Mouse (Mus musculus) left cerebral cortex, postnatal 25 days (tissue): ENCODE results near the gene Pigc. TPM values are rescaled to one million over a fixed set of nuclear protein-coding genes. Genes with fewer than 3 reads are reported as not detected.
A peak's percentile ranks its signal among the peaks of the same experiment; 100 is the strongest.

Experiments used
- DNase-seq, 2 experiments: peaks; one replicate each; pipeline ENCODE4 v3.0.0; 2022; ENCODE audit warnings: low spot score in 2 of 2, mixed read lengths in 1 of 2
- intact Hi-C: fragments of 180-260 bp; cut with DNase I; formaldehyde crosslinking; loops from one replicate; pipeline ENCODE4 v1.15.1; 2025
- total RNA-seq, 2 experiments: library from RNA; stranded (reverse); gene quantifications; 2 replicates each; pipeline ENCODE4 v1.2.3; 2021

Pigc gene
- total RNA-seq, 2 experiments from 2014 or later = 15.4 to 16.6 TPM

DNA sequence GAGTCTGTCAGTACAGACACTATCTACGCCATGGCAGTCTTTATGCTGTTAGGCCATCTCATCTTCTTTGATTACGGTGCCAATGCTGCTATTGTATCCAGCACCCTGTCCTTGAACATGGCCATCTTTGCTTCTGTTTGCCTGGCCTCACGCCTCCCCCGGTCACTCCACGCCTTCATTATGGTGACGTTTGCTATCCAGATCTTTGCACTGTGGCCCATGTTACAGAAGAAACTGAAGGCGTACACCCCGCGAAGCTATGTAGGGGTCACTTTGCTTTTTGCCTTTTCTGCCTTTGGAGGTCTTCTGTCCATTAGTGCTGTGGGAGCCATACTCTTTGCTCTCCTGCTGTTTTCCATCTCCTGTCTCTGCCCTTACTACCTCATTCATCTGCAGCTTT is 1.9 kb downstream of the Pigc start:
- DNase-seq = no peak
- intact Hi-C loops = loop anchor here (10.0 kb wide), 1 partner anchor 564 kb away; no protein-coding TSS in a partner anchor

DNA sequence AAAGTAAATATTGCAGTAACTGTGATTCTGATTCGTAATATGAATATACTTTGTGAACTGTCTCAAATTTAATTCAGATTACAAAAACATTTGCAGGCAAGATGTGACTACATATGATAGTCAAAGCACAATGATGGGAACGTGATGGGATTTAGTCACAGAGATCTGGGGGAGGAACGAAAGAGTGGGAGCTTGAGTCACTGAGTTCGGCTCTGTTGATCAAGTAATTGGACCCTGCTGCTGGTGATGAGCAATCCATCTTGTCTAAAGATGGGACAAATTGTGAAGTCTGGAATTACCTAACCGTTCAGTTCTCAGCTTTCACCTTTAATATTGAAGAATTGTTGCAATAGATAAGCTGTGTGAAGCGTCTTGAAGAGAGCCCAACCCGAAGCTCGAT is 3.2 kb downstream of the Pigc start:
- peak in 1 of 2 experiments; percentile 23 for DNase-seq
- intact Hi-C loops = loop anchor here (10.0 kb wide), 1 partner anchor 563 kb away; no protein-coding TSS in a partner anchor

DNA sequence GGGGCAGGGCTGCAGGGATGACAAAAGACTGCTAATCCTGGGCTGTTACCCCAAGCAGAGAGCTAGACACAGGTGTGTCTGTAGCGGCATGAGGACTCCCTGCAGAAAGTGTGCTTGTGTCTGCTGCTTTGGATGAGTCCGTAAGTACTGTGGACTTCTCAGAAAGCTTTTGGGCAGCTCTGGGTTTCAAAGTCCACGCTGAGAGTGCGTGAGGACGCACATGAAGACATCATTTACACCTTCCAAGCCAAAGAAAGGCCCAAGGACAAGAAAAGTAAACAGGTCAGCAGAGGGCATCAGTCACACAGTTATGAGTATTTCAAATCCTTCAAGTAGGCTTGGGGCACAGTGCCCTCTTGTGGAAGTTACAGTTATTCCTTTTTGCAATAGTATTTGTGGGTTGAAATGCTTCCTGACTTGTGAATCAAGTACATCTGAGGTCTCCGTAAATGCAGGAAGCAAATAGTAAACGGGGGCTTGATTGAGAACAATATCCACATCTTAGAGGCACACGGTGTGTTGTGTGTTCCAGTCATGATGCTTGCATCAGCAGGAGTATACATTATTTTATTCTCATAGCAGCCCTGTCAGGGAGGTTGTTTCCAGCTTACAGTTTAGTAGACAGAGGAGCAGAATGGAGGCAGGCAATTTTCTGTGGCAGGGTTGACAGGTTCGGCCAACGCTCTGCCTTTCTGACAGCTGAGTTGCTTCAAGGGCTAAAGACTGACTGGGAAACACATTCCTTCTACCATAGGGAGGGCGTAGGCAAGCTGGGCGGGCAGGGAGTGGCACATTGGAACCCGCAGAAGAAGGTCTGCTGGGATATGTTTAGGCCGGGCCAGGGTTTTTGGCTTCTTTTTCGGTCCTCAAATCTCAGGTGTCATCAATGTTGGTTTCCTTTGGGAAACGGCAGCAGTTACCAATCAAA is 7.5 kb downstream of the Pigc start:
- intact Hi-C loops = loop anchor here (2.0 to 10.0 kb wide), 2 partner anchors 336 to 558 kb away; no protein-coding TSS in a partner anchor

GRCm38 (mm10) chr1:161977331-161977730 is 8.3 kb downstream of the Pigc start:
- intact Hi-C loops = loop anchor here (2.0 to 10.0 kb wide), 2 partner anchors 335 to 557 kb away; no protein-coding TSS in a partner anchor
- no peak for DNase-seq

More for the DNA sequence above, 7.5 kb downstream of the Pigc start:
- DNase-seq = peak; percentile 81 to 88

DNA sequence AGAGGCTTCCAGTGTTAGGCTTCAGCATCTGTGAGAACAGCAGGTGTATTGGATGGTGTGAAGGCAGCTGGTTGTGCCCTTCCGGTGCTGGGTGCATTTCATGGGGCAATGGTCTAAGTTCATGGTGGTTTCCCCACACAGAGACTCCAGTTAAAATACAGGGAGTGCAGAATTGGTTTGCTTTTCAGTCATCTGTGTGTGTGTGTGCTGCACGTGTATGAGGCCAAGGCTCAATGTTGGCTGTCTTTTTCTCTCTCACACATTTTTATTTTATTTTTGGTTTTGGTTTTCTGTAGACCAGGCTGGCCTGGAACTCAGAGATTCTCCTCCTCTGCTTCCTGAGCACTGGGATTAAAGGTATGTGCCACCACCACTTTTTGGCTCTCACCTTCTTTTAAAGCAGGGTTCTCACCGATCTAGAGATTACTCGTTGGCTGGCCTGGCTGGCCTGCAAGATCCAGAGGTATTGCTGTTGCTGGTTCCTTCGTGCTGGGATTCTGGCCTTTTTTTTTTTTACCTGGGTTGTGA is 9.3 kb downstream of the Pigc start:
- intact Hi-C loops = loop anchor here (10.0 kb wide), 1 partner anchor 557 kb away; no protein-coding TSS in a partner anchor
- DNase-seq = no peak

DNA sequence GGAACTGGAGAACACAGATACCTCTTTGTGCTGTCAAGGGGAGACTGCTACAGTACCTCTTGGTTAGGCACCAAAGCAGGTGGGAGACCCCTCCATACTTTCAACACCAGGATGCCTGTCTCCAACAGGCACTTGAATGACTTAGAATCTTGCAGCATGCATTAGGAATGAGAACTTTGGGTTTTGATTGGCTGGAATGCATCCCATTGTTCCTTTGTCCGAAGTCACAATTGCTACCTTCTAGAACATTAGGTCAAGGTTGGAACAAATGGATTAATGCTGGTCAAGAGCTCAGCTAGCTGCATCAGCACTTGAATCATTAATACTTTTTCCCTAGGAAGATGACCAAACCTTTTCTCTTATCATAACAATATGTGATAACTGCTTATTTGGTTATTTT is 10.6 kb downstream of the Pigc start, which contains the start of gene 4930558K02Rik:
Gene 4930558K02Rik, minus strand, starts transcription at position 101 of the 400 bp plus-strand sequence.
- DNase-seq = no peak

GRCm38 (mm10) chr1:161980046-161980445 is 11.1 kb downstream of the Pigc start:
- intact Hi-C loops = no loop called here
- DNase-seq = no peak

More for the DNA sequence above, 10.6 kb downstream of the Pigc start, which contains the start of gene 4930558K02Rik:
- intact Hi-C loops = loop anchor here (10.0 kb wide), 1 partner anchor 555 kb away; no protein-coding TSS in a partner anchor

GRCm38 (mm10) chr1:161980626-161981298 is 11.8 kb downstream of the Pigc start:
- DNase-seq = no peak
- intact Hi-C loops = no loop called here

- no peak for DNase-seq
- intact Hi-C loops = no loop called here
These were observed 14.5 kb downstream of the Pigc start for GRCm38 (mm10) chr1:161983451-161983850.

- intact Hi-C loops = no loop called here
These were observed 15.1 kb downstream of the Pigc start for GRCm38 (mm10) chr1:161983979-161984566.

DNA sequence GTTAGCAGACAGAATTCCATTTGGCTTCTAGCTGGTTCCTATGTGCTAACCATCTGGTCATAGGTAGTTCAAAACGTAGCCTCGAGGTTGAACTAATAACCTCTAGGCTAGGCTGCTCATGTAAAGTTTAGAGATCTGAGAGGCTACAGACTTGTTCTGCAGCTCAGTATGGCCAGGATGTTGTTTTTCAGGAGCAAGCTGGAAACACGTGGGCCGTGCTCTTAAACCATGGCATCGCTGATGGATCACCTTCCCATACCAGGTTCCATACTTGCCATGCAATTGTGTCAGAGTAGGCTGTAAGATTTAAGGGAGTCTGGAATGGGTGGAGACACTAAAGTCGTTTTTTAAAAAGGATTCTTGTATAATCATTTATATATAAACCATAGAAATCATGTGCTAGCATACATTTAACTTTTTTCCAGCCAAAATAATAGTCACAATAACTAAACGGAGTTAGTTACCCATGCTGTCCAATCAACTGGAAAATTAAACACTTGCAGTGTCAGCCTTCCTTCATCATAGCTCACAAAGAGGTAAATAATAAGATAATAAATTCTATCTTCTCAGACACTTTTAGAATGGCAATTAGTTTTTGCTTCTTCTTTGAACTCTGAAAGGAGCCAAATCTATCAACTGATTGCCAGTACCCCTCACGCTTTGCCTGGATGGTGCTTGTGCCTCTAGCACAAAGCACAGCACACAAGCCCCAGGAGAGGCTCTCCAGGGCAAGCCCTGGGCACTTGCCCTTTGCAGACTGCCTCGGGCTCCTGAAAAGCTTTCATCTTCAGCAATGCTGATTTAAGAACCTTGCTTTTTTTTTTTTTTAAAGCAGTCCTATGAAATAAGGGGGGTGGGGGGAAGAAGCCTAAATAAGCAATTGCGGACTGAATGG is 21.9 kb downstream of the Pigc start:
- intact Hi-C loops = no loop called here
- DNase-seq = no peak

More at GRCm38 (mm10) chr1:161983979-161984566, 15.1 kb downstream of the Pigc start:
- DNase-seq = no peak

DNA sequence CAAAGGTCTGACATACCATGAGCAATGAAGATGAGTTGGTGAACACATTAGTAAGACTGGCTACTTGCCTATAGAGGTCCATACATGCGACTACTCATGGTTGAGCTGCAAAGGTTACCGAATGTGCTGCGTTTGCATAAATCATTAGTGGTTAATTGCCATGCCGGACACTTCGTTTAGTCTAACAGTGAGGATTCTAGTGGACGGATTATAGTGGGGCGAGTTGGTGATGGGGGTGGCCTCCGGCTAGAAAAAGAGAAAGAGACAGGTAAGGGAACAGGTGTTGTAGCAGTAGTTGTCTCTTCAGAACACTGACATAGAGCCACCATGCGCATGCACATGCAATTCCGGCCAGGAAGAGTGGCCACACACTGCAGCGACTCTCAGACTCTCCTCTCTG is 22.9 kb downstream of the Pigc start:
- intact Hi-C loops = no loop called here
- DNase-seq = no peak

GRCm38 (mm10) chr1:161992389-161992788 is 23.4 kb downstream of the Pigc start:
- intact Hi-C loops = no loop called here
- no peak for DNase-seq

DNA sequence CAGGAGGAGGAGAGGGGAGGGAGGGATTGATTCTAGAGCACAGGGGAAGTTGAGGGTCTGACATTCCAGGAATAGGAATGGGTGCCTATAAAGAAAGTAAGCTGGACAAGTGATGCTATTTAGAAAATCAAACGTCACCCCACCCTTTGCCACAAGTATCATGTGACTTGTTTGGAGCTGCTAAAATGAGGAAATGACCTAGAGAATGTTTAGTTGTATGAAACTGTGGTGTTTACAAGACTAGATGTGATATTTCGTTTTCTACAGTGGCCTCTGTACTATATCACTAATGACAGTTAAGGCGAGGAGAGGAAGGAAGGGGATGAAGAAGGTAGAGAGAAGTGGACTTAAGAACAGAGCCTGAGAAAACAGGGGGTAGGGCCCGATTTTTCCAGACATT is 29.8 kb downstream of the Pigc start:
- intact Hi-C loops = no loop called here
- no peak for DNase-seq

GRCm38 (mm10) chr1:161999338-161999737 is 30.4 kb downstream of the Pigc start:
- no peak for DNase-seq
- intact Hi-C loops = no loop called here

DNA sequence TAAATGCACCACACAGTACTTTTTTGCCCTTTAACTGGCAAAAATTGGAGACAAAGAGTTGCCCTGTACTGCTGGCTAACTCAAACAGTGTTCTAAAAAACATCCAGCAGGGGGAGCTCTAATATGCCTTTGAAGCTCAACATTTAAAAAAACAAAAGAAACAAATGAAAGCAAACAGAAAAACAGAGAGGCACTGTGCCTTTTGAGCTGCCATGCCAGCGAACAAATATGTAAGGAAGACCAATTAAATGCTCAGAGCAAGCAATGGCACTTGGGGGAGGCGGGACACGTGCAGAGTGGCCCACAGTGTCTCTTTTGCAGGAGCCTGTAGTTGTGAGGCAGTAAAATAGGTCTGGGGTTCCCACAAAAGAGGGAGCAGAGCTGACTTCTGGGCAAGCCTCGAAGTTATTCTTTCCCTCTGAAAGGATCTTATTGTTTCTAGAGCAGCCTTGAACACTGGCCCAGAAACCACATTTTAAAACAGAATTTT is 30.9 kb downstream of the Pigc start:
- intact Hi-C loops = loop anchor here (1.0 kb wide), 1 partner anchor 313 kb away; no protein-coding TSS in a partner anchor
- DNase-seq = peak; percentile 62 to 78

DNA sequence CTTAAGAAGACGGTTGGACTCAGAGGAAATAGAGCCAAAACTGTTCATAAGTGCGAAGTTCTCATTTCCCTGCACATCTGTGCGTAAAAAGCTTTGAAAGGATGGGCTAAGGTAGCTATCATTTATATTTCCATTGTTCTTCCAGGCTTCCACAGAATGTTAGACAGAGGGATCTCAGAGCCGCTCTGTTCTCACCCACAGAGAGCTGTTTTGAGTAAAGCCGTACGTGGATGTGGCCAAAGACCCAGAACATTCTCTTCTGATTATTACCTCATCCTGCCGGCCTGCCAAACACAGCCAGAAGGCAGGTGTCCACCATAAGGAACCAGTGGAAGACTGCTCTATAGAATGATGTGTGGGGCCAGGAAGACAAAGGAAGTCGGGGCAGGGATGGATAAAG is 32.3 kb downstream of the Pigc start:
- no peak for DNase-seq
- intact Hi-C loops = no loop called here
